Mouse (Mus musculus) embryo, embryonic 9.5 days (tissue): Measurements from ENCODE around the gene Asb3.
"Not testable (repeated sequence)": the region's sequence is repeated elsewhere in the genome, so short reads cannot be mapped to it uniquely, and the experiment has no call there.

Source experiments
- DNase-seq: peaks from one replicate; pipeline ENCODE4 v3.0.0-alpha.2; 2017; ENCODE audit errors: extremely low spot score

Asb3 gene

DNA sequence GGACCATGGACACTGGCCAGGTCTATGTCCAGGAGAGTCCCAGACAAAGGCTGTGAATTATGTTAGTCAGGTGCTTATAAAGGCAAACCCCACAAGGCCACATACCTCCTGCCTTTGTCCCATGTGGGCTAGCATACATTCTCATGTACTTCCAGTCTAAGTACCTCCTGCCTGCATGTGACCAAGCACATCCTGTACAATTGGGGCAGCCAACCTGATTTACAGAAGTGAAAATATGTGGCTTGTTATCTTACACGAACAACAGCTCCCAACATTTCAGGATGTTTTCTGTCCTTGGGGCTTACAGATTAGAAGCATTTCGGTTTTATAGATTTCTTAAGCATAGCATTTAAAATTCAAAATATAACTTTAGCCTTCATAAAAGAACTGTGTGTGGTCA lies 114.8 kb downstream of the Asb3 start:
- DNase-seq, result no peak

DNA sequence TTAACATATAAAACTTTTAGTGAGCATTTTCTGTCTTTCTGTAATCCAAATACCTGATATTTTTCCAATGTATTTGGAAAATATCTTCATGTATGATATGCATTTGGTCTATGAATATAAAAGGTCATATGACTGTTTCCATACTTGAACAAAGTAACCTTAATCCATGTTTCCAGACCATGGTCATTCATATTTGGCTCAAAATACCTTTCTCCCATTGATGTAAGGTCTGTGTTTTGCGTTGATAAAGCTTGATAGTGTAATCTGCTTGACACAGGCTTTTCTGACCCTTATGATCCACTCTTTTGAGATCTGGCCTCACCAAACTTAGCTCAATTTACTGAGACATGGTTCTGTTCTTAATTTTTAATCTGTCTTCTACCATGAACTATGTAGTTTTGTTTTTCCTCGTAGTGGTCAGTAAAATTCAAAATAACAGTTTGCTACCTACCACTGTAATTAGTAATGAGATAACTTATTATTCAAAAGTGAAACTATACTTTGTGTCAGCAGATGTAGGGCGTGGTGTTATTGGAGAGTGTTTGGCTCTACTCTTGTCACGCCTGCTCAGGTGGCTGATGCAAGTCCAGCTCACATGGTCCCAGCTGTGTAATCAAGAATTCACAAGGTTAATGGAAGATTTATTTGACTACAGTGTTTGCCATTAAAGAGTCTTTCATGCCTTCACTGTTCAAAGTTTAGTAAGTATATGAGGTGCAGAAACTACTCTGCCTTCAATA lies 116.1 kb downstream of the Asb3 start:
- DNase-seq, result no peak

DNA sequence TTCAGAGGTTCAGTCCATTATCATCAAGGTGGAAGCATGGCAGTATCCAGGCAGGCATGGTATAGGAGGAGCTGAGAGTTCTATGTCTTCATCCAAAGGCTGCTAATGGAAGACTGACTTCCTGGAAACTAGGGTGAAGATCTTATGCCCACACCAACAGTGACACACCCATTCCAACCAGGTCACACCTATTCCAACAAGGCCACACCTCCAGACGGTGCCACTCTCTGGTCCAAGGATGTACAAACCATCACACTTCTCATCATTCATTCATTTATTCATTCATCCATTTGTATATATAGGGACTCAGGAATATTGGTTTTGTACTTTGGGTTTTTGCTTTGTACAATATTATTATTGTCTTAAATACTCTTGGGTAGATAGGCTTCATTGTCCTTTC lies 124.5 kb downstream of the Asb3 start:
- DNase-seq, result not testable (repeated sequence)

DNA sequence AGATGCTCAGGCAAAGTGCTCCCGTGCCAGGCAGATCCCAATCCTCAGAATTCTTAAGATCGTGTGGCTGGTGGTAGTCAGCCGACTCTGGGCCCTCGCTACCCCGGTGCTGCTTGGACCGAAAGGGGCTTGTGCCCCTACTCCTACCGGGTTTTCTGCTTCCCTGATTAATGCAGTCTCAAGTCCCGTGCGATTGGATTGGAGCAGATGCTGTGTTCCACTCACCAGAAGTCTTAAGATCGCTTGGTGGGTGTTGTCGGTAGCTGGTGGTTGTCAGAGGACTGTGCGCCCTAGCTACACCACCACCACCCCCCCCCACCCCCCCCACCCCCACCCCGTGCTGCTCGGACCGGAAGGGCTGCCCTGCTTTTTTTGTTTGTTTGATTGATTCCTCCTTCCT lies 132.2 kb downstream of the Asb3 start:
- DNase-seq, result not testable (repeated sequence)

DNA sequence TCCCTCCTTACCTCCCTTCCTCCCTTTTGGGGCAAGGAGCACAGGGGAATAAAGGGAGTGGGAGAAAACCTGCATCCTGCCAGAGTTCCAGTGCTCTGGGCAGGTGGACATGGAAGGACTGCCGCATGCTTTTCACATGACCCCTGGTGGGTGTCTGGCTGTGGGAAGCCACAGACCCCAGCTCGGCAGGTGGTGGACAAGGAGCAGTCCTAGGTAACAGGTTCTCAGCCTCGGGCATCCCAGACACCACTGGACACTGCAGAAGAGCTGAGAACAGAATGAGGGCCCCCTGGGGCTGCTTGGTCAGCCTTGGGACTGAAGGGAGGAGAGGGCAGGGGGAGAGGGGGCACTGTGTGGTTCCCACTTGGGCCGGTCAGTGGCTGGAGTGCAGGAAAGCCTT lies 149.7 kb downstream of the Asb3 start:
- no peak for DNase-seq

DNA sequence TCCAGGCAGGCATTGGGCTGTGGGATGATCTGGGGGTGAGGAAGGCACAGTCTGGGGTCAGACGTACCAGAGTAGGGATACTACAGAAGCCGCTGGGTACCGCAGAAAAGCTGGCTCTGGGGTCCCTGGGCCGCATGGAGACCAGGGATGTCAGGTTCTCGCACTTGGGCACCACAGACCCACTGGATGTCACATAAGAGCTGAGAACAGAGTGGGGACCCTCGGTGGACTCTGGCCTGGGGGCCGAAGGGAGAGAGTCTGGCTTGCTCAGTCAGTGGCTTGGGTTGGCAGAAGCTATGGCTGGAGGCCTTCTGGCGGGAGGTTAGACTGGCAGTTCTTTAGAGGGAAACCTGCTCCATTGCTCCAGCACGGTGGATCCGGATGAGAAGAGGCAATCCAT lies 204.8 kb downstream of the Asb3 start:
- DNase-seq, result no peak

DNA sequence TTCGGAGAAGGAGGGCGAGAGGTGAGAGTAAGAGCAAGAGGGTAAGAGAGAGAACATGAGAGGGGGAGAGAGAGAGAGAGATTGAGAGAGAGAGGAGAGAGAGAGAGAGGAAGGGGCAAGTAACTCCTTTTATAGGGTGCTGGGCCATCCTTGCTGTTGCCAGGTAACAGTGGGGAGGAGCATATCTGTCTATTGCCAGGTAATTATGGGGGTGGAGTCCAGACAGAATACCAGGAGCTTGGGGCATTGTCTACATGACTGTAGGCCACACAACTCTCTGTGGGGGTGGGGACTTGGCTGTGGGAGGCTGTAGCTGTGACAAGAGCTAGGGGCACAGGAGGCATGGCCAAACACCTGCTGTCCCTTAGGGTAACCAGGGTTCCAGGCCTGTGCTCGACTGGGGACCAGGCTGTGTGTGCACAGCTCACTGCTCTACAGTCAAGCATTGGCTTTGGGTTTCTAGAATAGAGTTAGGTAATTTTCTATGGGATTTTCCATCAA lies 205.3 kb downstream of the Asb3 start:
- DNase-seq, result no peak

DNA sequence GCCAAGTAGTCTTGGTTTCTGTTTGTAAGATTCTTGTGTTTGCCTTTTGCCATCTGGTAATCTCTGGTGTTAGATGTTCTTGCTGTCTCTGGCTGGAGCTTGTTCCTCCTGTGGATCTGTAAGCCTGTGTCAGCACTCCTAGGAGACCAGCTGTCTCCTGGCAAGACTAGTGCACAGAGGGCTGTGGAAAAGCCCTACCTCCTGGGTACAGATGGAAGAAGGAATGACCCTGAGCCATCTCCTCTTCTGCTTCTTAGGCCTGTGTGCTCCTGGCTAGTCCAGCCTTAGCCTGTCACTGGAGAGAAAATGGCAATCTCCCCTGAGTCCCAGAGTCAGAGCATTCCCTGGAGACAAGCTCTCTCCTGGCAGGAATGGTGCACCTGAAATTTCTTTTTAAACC lies 214.3 kb downstream of the Asb3 start:
- DNase-seq, result not testable (repeated sequence)

DNA sequence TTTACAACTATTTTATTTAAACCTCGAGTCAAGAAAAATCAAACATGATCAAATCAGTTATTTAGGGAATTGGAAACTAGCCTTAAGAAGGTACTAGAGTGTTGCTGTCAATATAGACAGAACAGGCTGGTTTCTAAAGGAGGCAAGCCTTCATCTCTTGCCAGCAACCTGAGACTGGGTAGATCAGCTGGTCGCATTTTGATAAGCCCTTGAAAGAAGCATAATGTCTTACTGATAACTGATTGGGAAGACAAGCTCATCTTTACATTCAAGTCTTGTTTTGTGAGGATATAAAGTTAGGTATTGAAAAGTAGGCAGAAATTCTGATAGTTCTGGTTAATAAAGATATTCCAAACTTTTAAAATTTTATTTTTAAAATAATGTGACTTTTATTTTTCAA lies 217.0 kb downstream of the Asb3 start:
- DNase-seq, result no peak

DNA sequence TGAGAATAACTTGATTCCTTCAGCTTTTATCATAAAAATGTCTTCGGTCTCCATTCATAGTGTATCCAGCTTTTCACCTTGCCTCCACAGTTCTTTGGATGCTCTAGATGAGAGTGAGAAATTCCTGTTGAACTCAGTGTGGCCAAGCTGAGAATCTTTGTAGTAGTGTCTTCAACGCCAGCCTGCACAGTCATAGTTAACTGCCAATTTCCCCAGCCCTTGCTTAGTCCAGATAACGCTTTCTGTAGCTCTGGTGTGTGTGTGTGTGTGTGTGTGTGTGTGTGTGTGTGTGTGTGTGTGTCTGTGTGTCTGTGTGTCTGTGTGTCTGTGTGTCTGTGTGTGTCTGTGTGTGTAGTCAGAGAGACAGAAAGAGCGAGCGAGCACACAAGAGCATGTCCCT lies 220.1 kb downstream of the Asb3 start:
- no peak for DNase-seq

DNA sequence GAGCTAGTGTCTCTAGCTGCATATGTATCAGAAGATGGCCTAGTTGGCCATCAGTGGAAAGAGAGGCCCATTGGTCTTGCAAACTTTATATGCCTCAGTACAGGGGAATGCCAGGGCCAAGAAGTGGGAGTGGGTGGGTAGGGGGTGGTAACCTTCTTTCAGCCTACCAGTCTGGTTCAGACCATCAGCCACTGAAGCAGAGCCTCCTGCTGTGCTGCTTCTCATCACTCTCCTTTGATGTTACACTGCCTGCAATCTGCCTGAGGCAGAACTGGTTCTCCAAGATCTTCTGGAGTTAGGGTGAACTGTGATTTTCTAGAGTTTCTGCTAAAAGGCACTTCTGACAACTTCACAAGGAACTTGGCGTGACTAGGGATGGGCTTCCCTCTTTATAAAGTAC lies 241.7 kb downstream of the Asb3 start:
- not testable (repeated sequence) for DNase-seq

DNA sequence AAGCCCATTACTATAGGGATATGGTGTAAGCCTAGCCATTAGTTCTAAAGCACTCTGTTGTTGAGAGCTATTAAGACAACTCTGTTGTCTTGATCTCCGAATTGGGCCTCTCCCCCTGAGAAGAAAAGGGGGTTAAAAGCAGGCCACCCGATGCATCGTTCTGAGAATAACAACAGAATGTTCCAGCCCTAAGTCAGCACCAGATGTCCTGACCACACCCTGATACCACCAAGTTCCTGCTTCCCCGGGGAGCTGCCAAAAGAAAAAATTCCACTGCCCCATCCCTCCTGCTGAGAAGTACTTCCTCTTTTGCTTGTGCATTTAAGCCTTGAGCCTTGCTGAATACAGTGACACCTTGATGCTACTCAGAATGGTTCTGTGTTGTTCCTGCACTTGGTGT lies 248.5 kb downstream of the Asb3 start:
- DNase-seq, result not testable (repeated sequence)

DNA sequence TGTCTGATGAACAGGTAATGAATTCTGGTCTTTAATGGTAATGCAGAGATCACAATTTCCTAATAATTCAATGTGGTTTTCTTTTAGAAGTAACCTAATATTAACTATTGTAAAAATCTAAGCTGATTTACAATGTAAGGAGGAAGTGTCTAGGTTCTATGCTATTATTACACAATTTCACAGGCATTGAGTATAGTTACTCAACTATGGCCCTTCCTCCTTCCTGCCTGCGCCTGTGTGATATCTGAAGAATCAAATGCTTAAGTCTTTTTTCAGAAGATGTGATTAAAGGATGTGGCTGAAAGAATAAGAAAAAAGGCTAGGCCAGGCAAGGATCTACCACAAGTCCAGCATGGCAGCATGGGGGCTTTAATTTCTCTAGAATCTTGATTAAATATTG lies 249.6 kb downstream of the Asb3 start:
- DNase-seq, result not testable (repeated sequence)

DNA sequence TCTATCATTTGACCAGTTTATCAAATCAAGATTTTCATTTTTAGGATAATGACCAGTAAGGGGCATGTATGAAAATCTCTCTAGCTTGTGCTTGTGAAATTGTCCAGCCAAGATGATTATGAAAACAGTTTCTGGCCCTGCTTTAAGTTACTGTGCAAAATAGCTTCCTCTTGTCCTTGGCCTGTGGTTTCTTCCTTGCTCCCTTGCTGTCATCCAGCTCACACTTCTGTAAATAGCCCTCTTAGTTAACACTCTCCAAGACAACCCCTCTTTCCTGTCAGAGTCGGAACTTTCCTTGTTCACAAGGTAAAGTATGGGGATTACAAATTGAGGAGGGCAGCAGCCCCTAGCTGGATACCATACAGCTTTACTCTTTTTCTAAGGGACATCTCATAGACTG lies 253.2 kb downstream of the Asb3 start:
- DNase-seq, result not testable (repeated sequence)
